8 mouse cellular contexts compared by ENCODE assay signal in the genomic region with DNA sequence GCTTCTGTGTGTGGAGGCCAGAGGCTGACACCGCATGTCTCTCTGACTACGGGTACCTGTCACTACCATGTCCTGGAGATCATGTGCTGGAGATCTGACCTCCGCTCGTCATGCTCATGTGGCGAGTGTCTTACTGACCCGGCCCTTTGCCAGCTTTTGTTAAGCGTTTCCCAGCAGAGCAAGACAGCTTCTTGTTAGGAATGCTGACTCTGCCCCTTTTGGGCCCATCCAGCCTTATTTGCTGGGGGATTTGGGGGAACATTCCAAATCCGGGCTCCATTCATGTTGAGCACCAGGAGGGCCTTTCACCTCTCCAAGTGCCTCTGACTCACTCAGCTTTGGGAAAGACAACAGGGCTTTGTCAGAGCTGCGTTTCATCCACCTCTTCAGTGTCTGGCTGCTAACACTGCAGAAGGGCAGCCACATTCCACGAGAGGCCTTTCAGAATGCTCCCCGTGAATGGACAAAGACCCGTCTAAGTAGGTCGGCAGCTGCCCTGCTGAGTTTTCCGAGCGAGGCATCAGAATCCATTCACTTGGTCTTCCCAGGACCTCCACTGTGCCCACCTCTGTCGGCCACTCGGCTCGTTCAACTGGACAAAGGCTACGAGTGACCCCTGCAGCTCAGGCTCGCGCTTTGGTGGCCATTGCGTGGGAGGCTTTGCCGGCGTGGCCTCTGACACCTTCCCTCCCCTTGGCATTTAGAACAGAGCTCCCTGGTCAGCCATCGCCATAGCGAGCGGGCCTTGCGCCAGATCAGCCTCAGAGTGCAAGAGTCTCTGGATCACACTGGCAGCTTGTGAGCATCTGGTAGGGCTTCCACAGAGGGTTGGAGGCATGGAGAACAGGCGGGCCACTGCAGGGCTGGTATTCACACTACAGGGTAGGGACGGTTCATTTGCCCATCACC. TPM values are rescaled to one million over a fixed set of nuclear protein-coding genes. Genes with fewer than 3 reads are reported as not detected.
DNase-seq lines count a peak whose midpoint lies in the region; ATAC-seq lines count a peak whose summit lies in the region.

No protein-coding gene starts in this region.

- H3K27me3 ChIP-seq in embryonic facial prominence, embryonic 13.5 days: no peaks in the 10 kb centered on the region
- no peaks in the 10 kb centered on the region for H3K27me3 ChIP-seq in limb, embryonic 10.5 days (ENCODE audit: low read depth, poor library complexity, severe bottlenecking)
- H3K27me3 ChIP-seq in neural tube, embryonic 15.5 days (replicated peaks): no peaks in the 10 kb centered on the region
- H3K27me3 ChIP-seq in liver, embryonic 12.5 days (replicated peaks): no peaks in the 10 kb centered on the region

- H3K4me1 ChIP-seq in embryonic facial prominence, embryonic 13.5 days: peaks cover 27% of the 10 kb centered on the region
- peaks cover 10% of the 10 kb centered on the region for H3K4me1 ChIP-seq in limb, embryonic 10.5 days
- H3K4me1 ChIP-seq in neural tube, embryonic 15.5 days: peaks cover 11% of the 10 kb centered on the region
- H3K4me1 ChIP-seq in liver, embryonic 12.5 days: no peaks in the 10 kb centered on the region

- ATAC-seq in embryonic facial prominence, embryonic 13.5 days (ENCODE audit: insufficient number of reproducible peaks, insufficient read depth, low FRiP score, low TSS enrichment, low read depth): no peak
- peak; percentile 68 for ATAC-seq in neural tube, embryonic 15.5 days (ENCODE audit: low FRiP score)
- no peak for ATAC-seq in liver, embryonic 12.5 days

- peak overlapping the region; percentile 61 for H3K27ac ChIP-seq in embryonic facial prominence, embryonic 13.5 days
- H3K27ac ChIP-seq in limb, embryonic 10.5 days: peak overlapping the region; percentile 75
- no peak overlapping the region for H3K27ac ChIP-seq in neural tube, embryonic 15.5 days (replicated peaks)
- no peak overlapping the region for H3K27ac ChIP-seq in liver, embryonic 12.5 days

- no peaks in the 10 kb centered on the region for H3K9me3 ChIP-seq in embryonic facial prominence, embryonic 13.5 days
- H3K9me3 ChIP-seq in limb, embryonic 10.5 days (replicated peaks): no peaks in the 10 kb centered on the region
- no peaks in the 10 kb centered on the region for H3K9me3 ChIP-seq in neural tube, embryonic 15.5 days (replicated peaks)
- no peaks in the 10 kb centered on the region for H3K9me3 ChIP-seq in liver, embryonic 12.5 days (replicated peaks)

- 50% methylated on average over 30 of the region's 30 CpGs for WGBS in embryonic facial prominence, embryonic 13.5 days
- 87% methylated on average over 30 of the region's 30 CpGs for WGBS in limb, embryonic 10.5 days
- 38% methylated on average over 30 of the region's 30 CpGs for WGBS in neural tube, embryonic 15.5 days
- WGBS in liver, embryonic 12.5 days (ENCODE audit: insufficient replicate concordance): 74% methylated on average over 30 of the region's 30 CpGs

- no peaks in the 10 kb centered on the region for H3K36me3 ChIP-seq in embryonic facial prominence, embryonic 13.5 days
- H3K36me3 ChIP-seq in limb, embryonic 10.5 days: no peaks in the 10 kb centered on the region
- no peaks in the 10 kb centered on the region for H3K36me3 ChIP-seq in neural tube, embryonic 15.5 days
- no peaks in the 10 kb centered on the region for H3K36me3 ChIP-seq in liver, embryonic 12.5 days

- H3K9ac ChIP-seq in embryonic facial prominence, embryonic 13.5 days: no peak overlapping the region
- H3K9ac ChIP-seq in neural tube, embryonic 15.5 days (replicated peaks): no peak overlapping the region
- no peak overlapping the region for H3K9ac ChIP-seq in liver, embryonic 12.5 days

- DNase-seq in right cerebral cortex, postnatal 4 days: peak; percentile 35
- no peak for DNase-seq in right cerebral cortex, postnatal 36 days (ENCODE audit: low spot score in 2 of 2)
- DNase-seq in limb, embryonic 10.5 days (ENCODE audit: low spot score): no peak
- DNase-seq in left cerebral cortex, adult 18-20 months (ENCODE audit: low spot score in 2 of 2): no peak
- DNase-seq in adrenal gland, postnatal 14 days: no peak

- no peak overlapping the region for H3K4me3 ChIP-seq in embryonic facial prominence, embryonic 13.5 days
- no peak overlapping the region for H3K4me3 ChIP-seq in limb, embryonic 10.5 days
- H3K4me3 ChIP-seq in neural tube, embryonic 15.5 days (replicated peaks): no peak overlapping the region
- H3K4me3 ChIP-seq in liver, embryonic 12.5 days: no peak overlapping the region

- H3K4me2 ChIP-seq in embryonic facial prominence, embryonic 13.5 days: no peak overlapping the region; the same call in 1 of the 2 replicates
- no peak overlapping the region; the same call in 1 of the 2 replicates for H3K4me2 ChIP-seq in neural tube, embryonic 15.5 days
- no peak overlapping the region for H3K4me2 ChIP-seq in liver, embryonic 12.5 days

RNA-seq across cellular contexts. Expression of a gene that starts 58.3 kb away (rescaled TPM):
- 5.8 and 6.0 TPM in 2 replicates for polyA plus RNA-seq in embryonic facial prominence, embryonic 13.5 days (2015; fragmentation: Nextera tagmentation; extraction: Ambion mirVana)
- polyA plus RNA-seq in limb, embryonic 10.5 days (2016; fragmentation: Nextera tagmentation; extraction: Ambion mirVana): 0.75 and 2.0 TPM in 2 replicates
- polyA plus RNA-seq in neural tube, embryonic 15.5 days (2015; fragmentation: Nextera tagmentation; extraction: Ambion mirVana): 3.4 and 4.8 TPM in 2 replicates
- total RNA-seq in left cerebral cortex, adult 18-20 months (2021): under 1 TPM in 1 of 2 experiments, not detected in 1; 0.26 TPM
- 0.19 and 0.28 TPM in 2 replicates for polyA plus RNA-seq in liver, embryonic 12.5 days (2016; fragmentation: Nextera tagmentation; extraction: Ambion mirVana)
- total RNA-seq in adrenal gland, postnatal 14 days (2021): 0.56 and 0.64 TPM in 2 replicates

Comparison
In these comparisons a context has a peak if more than half of its experiments do, and no peak if none do; other contexts are left out.
1. H3K27ac ChIP-seq: peak in embryonic facial prominence, embryonic 13.5 days (single experiment) and limb, embryonic 10.5 days (single experiment); none in neural tube, embryonic 15.5 days (single experiment) and liver, embryonic 12.5 days (single experiment).